Mouse (Mus musculus) lung, postnatal 0 days (tissue): ENCODE data around the gene Dhx30.

Experiments
- CTCF ChIP-seq: IDR thresholded peaks from 2 replicates; pipeline ENCODE4 v1.5.1; 2016; ENCODE audit warnings: antibody characterized with exemption, mild to moderate bottlenecking
- EP300 ChIP-seq: IDR thresholded peaks from 2 replicates; pipeline ENCODE4 v1.6.1; 2016; ENCODE audit warnings: antibody characterized with exemption, mild to moderate bottlenecking, control low read depth

DNA sequence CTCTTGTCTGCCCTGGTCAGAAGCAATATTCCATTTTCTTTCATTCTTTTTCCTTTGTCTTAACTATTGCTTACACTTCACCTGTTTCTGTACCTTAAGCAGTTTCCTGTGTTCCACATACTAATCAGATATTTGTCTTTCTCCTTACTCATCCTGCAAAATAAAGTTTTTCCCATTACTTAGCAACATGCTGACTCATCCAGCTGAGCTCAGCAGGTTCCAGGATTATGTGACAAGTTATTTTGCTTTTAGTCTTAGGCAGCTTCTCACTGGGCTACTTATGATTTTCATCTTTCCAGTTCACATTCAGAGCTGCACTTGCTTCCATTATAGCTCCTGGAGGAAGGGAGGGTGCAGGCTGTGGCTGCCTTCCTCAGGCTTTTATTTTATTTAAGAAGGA is 53.0 kb downstream of the Dhx30 start:
- TF ChIP-seq CTCF (no peak), EP300 (no peak)
